Mouse (Mus musculus) adrenal gland (tissue): ENCODE measurements around the gene Actl6b.

Source experiments
- intact Hi-C: fragments of 180-260 bp; cut with DNase I; formaldehyde crosslinking; loops from one replicate; pipeline ENCODE4 v1.15.1; 2025
- long read RNA-seq, 2 experiments: library from polyadenylated mRNA; unstranded; transcript quantifications; one replicate each; pipeline ENCODE4 v2.0.0; 2020; ENCODE audit warnings: borderline replicate concordance in 1 of 2; ENCODE audit not compliant: insufficient replicate concordance in 1 of 2

The Actl6b gene
- long read RNA-seq, experiment 1, partial matches to known transcripts: 0 of 2 reads
- long read RNA-seq, experiment 1, other reads (novel, unspliced or antisense): 2 of 2 reads
- long read RNA-seq, experiment 2, partial matches to known transcripts: 0 of 6 reads
- long read RNA-seq, experiment 2, other reads (novel, unspliced or antisense): 5 of 6 reads

GRCm38 (mm10) chr5:137553411-137553837 lies at the start of gene Actl6b:
Actl6b (plus strand) TSS chr5:137553517.
- intact Hi-C loops: loop anchor here (5.0 kb wide), 1 partner anchor 34 kb away; no protein-coding TSS in a partner anchor

- intact Hi-C loops: loop anchor here (10.0 kb wide), 1 partner anchor 169 kb away; the partner anchor contains the start of gene Slc12a9
These were observed 49.3 kb upstream of the Actl6b start for GRCm38 (mm10) chr5:137504041-137504440.

- intact Hi-C loops: no loop called here
These were observed 43.3 kb upstream of the Actl6b start for GRCm38 (mm10) chr5:137510014-137510501.

GRCm38 (mm10) chr5:137510573-137511390 lies 42.5 kb upstream of the Actl6b start:
- intact Hi-C loops: no loop called here

- intact Hi-C loops: no loop called here
These were observed 41.6 kb upstream of the Actl6b start for GRCm38 (mm10) chr5:137511706-137512105.

- intact Hi-C loops: no loop called here
These were observed 40.2 kb upstream of the Actl6b start for GRCm38 (mm10) chr5:137512847-137513794.

- intact Hi-C loops: no loop called here
These were observed 39.2 kb upstream of the Actl6b start for GRCm38 (mm10) chr5:137513951-137514721.

GRCm38 (mm10) chr5:137514811-137515210 lies 38.5 kb upstream of the Actl6b start:
- intact Hi-C loops: loop anchor here (5.0 kb wide), 1 partner anchor 62 kb away; no protein-coding TSS in a partner anchor

GRCm38 (mm10) chr5:137518436-137518835 lies 34.9 kb upstream of the Actl6b start, which contains the start of gene Gigyf1:
Gigyf1 (plus strand) TSS chr5:137518548.
- intact Hi-C loops: loop anchor here (5.0 kb wide), 1 partner anchor 59 kb away; no protein-coding TSS in a partner anchor

- intact Hi-C loops: loop anchor here (5.0 kb wide), 1 partner anchor 57 kb away; no protein-coding TSS in a partner anchor
These were observed 33.4 kb upstream of the Actl6b start for GRCm38 (mm10) chr5:137519691-137520550.

- intact Hi-C loops: no loop called here
These were observed 31.5 kb upstream of the Actl6b start for GRCm38 (mm10) chr5:137521861-137522260.

GRCm38 (mm10) chr5:137522711-137523110 lies 30.6 kb upstream of the Actl6b start:
- intact Hi-C loops: no loop called here

- intact Hi-C loops: no loop called here
These were observed 29.7 kb upstream of the Actl6b start for GRCm38 (mm10) chr5:137523396-137524250.

GRCm38 (mm10) chr5:137524251-137524515 lies 29.1 kb upstream of the Actl6b start:
- intact Hi-C loops: no loop called here

GRCm38 (mm10) chr5:137524671-137525070 lies 28.6 kb upstream of the Actl6b start:
- intact Hi-C loops: no loop called here

GRCm38 (mm10) chr5:137525511-137525910 lies 27.8 kb upstream of the Actl6b start:
- intact Hi-C loops: no loop called here

GRCm38 (mm10) chr5:137526192-137526936 lies 27.0 kb upstream of the Actl6b start:
- intact Hi-C loops: no loop called here

GRCm38 (mm10) chr5:137527413-137527812 lies 25.9 kb upstream of the Actl6b start:
- intact Hi-C loops: no loop called here
